Mouse (Mus musculus) limb, embryonic 12.5 days (tissue): ENCODE measurements around the gene Dscam. TPM values are rescaled to one million over a fixed set of nuclear protein-coding genes. Genes with fewer than 3 reads are reported as not detected.
A peak's percentile ranks its signal among the peaks of the same experiment; 100 is the strongest.

Experiments used
- ATAC-seq: fragments of 200-750 bp; cut with Nextera tagmentation; 2 replicates; pipeline ENCODE4 v1.8.0; 2017; ENCODE audit warnings: low read depth, moderate TSS enrichment; ENCODE audit not compliant: insufficient number of reproducible peaks, insufficient read depth, low FRiP score, low TSS enrichment
- H3K27ac ChIP-seq: fragments of 300-500 bp; sonication (generic); 2 replicates; pipeline ENCODE4 v1.5.1; 2016; ENCODE audit warnings: mild to moderate bottlenecking, moderate library complexity
- H3K27me3 ChIP-seq: fragments of 300-500 bp; sonication (generic); 2 replicates; pipeline ENCODE4 v1.6.1; 2016; ENCODE audit warnings: mild to moderate bottlenecking, moderate library complexity
- H3K36me3 ChIP-seq: fragments of 300-500 bp; sonication (generic); 2 replicates; pipeline ENCODE4 v1.6.1; 2016; ENCODE audit warnings: mild to moderate bottlenecking, moderate library complexity
- H3K4me1 ChIP-seq: fragments of 300-500 bp; sonication (generic); replicated peaks from 2 replicates; pipeline ENCODE4 v1.6.1; 2016
- H3K4me2 ChIP-seq: fragments of 300-500 bp; sonication (generic); 2 replicates; pipeline ENCODE4 v1.6.1; 2016; ENCODE audit warnings: mild to moderate bottlenecking, moderate library complexity
- H3K4me3 ChIP-seq: fragments of 300-500 bp; sonication (generic); replicated peaks from 2 replicates; pipeline ENCODE4 v1.5.1; 2016; ENCODE audit warnings: mild to moderate bottlenecking
- H3K9ac ChIP-seq: fragments of 300-500 bp; sonication (generic); replicated peaks from 2 replicates; pipeline ENCODE4 v1.6.1; 2016; ENCODE audit warnings: mild to moderate bottlenecking, moderate library complexity
- H3K9me3 ChIP-seq: fragments of 300-500 bp; sonication (generic); 2 replicates; pipeline ENCODE4 v1.6.1; 2016; ENCODE audit warnings: mild to moderate bottlenecking, moderate library complexity
- WGBS: fragments of 180-500 bp; shearing (Covaris S2); methylation state at CpG from one replicate; pipeline ENCODE4 v1.1.7; 2016; 5-methylcytosine and 5-hydroxymethylcytosine counted together
- polyA plus RNA-seq: library from polyadenylated mRNA; unstranded; fragments of >200 nt; fragmentation: Nextera tagmentation; extraction: Ambion mirVana; gene quantifications from 2 replicates; pipeline ENCODE4 v1.2.1, GENCODE M21; 2016

The Dscam gene
- polyA plus RNA-seq, 1 experiment from 2014 or later, result not detected

GRCm38 (mm10) chr16:96759081-96759603 is 411.4 kb downstream of the Dscam start:
- Histone ChIP-seq H3K4me3 (no peak overlapping the region), H3K4me1 (peaks cover 17% of the 10 kb centered on the region), H3K9ac (no peak overlapping the region), H3K4me2 (no peak overlapping the region), H3K36me3 (no peaks in the 10 kb centered on the region), H3K9me3 (no peaks in the 10 kb centered on the region), H3K27ac (no peak overlapping the region), H3K27me3 (peaks cover 19% of the 10 kb centered on the region)
- ATAC-seq, result no peak
- 58% methylated on average over 5 of the region's 5 CpGs for WGBS

DNA sequence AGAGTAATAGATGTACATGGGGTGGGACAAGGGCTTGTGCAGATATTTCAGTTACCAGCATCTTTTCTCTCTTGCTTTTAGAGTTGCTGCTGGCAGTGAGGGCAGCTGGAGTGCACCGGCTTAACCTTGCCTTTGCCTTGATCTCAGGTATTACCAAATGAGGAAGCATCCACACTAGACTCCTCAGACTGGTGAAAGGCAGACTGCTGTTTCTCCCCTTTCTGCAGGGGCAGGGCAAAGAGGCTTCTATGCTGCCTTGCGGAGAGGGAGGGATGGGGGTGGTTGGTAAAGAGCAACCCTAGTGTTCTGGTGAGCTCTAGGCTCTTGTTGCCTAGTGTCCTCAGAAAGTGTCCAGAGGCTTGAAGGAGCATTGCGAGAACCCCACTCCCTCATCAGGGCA is 412.2 kb downstream of the Dscam start:
- Histone ChIP-seq H3K4me3 (no peak overlapping the region), H3K4me1 (peaks cover 17% of the 10 kb centered on the region), H3K36me3 (no peaks in the 10 kb centered on the region), H3K27ac (no peak overlapping the region), H3K27me3 (peaks cover 19% of the 10 kb centered on the region), H3K4me2 (no peak overlapping the region), H3K9ac (no peak overlapping the region), H3K9me3 (no peaks in the 10 kb centered on the region)
- WGBS, result 61% methylated on average over 3 of the region's 3 CpGs
- no peak for ATAC-seq

DNA sequence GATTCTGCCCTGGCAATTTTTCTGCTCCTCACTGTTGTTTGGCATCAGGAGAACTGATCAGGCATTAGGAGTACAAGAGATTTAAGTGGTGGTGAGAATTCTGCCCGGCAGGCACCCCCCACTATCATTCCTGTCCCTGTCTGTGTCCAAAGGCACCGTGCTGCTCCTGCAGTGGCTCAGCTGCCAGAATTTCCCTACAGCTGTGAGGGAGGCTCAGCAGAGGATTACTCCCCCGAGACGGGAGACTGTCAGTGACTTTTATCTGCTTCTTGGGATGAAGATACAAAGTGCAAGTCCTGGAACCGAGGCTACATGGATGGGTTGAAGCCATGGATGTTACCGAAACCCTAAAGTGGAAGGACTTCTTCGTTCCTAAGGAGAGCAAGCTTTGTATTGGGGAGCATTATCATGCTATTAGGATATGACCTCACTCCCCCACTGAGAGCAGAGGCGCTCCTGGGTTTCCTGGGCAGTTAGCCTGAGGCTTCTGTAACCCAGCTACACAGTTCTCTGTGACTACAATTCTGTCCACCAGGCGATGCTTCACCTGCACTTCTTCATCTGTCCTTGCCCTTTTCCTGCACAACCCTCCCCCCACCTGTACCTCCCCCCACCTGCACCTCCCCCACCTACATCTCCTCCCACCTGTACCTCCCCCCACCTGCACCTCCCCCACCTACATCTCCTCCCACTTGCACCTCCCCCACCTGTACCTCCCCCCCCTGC is 412.8 kb downstream of the Dscam start:
- peaks cover 17% of the 10 kb centered on the region for H3K4me1 ChIP-seq
- 6% methylated on average over 9 of the region's 9 CpGs for WGBS
- no peak overlapping the region for H3K4me2 ChIP-seq
- H3K9ac ChIP-seq, result no peak overlapping the region
- H3K36me3 ChIP-seq, result no peaks in the 10 kb centered on the region
- H3K4me3 ChIP-seq, result no peak overlapping the region
- no peaks in the 10 kb centered on the region for H3K9me3 ChIP-seq
- peaks cover 19% of the 10 kb centered on the region for H3K27me3 ChIP-seq
- no peak for ATAC-seq
- no peak overlapping the region for H3K27ac ChIP-seq

DNA sequence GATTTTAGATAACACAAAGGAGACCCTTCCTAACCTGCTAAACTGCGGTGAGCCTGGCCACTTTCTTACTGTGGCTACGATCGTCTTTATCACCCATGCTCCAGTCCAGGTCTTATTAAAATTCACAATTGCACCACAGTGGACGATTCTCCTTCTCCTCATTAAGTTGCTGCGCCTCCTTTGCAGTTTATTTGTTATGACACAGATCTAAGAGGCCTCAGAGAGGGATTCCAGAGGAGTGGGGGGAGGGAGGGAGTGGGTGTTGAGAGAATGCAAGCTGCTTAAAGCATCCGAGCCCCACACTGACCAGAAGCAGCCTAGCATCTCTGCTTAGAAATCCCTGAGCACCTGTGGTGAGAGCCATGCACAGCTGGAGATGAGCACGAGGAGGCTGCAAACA is 413.6 kb downstream of the Dscam start:
- Histone ChIP-seq H3K27me3 (peaks cover 19% of the 10 kb centered on the region), H3K9me3 (no peaks in the 10 kb centered on the region), H3K27ac (no peak overlapping the region), H3K4me1 (peaks cover 17% of the 10 kb centered on the region), H3K9ac (no peak overlapping the region), H3K36me3 (no peaks in the 10 kb centered on the region), H3K4me2 (no peak overlapping the region), H3K4me3 (no peak overlapping the region)
- 0 out of 2 replicates have a peak, but pooled peaks have one; percentile 47 for ATAC-seq
- WGBS, result 12% methylated on average over 7 of the region's 7 CpGs

GRCm38 (mm10) chr16:96754971-96755504 is 415.5 kb downstream of the Dscam start:
- no peak for ATAC-seq
- no peak overlapping the region for H3K9ac ChIP-seq
- peaks cover 14% of the 10 kb centered on the region for H3K4me1 ChIP-seq
- no peak overlapping the region for H3K27ac ChIP-seq
- H3K4me2 ChIP-seq, result no peak overlapping the region
- H3K36me3 ChIP-seq, result no peaks in the 10 kb centered on the region
- no peaks in the 10 kb centered on the region for H3K9me3 ChIP-seq
- no peak overlapping the region for H3K4me3 ChIP-seq
- 75% methylated on average over 6 of the region's 6 CpGs for WGBS
- H3K27me3 ChIP-seq, result peaks cover 19% of the 10 kb centered on the region

GRCm38 (mm10) chr16:96754381-96754780 is 416.2 kb downstream of the Dscam start:
- no peak overlapping the region for H3K27ac ChIP-seq
- WGBS, result 62% methylated on average over 6 of the region's 6 CpGs
- H3K9me3 ChIP-seq, result no peaks in the 10 kb centered on the region
- peaks cover 19% of the 10 kb centered on the region for H3K27me3 ChIP-seq
- no peak overlapping the region for H3K4me2 ChIP-seq
- H3K4me1 ChIP-seq, result peaks cover 14% of the 10 kb centered on the region
- H3K36me3 ChIP-seq, result no peaks in the 10 kb centered on the region
- no peak overlapping the region for H3K9ac ChIP-seq
- ATAC-seq, result no peak
- H3K4me3 ChIP-seq, result no peak overlapping the region

DNA sequence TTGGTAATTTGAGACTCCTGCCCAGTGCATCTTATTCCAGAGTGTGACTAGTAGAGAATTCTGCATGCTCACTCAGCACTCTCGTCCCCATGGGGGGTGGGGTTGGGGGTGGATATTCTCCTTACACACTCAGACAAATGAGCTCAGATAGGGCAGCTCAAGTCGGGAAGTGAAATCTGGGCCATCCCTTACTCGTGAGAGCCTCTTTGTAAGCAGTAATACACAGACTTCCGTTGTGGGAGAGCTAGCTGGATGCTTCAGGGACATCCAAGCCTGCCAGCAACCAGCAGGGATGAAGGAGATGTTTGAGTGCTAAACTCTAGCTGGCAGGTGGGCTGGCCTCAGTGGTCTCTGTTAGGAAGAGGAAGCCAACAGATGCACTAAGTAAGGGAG is 416.8 kb downstream of the Dscam start:
- 35% methylated on average over 4 of the region's 4 CpGs for WGBS
- ATAC-seq, result no peak

DNA sequence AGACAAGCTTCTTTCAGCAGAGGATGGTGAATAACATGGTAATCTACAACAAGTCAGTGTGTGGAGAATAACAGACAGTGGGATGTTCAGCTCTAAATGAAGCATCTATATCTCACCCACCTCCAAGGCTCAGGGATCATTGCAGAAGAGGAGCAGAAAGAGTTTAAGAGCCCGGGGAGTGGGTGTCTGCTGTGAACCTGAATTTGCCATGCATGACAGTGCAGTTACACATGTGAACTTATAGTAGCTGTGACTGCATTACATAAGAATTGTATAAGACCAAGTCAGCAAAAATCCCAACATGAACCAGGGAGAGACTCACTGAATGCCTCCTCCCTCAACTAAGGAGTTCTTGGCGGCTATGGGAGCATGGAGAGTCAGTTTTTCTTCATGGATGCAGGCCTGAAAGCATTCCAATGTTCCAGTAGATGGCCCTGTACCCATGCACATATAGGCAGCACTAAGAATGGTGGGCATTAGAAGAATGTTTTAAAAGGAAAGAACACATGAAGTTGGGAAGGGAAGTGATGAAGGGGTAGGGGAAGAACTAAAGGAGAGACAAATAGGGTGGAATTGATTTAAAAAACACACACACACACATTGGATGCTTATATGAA is 417.3 kb downstream of the Dscam start:
- Histone ChIP-seq H3K4me1 (peaks cover 14% of the 10 kb centered on the region), H3K27me3 (peaks cover 13% of the 10 kb centered on the region), H3K9ac (no peak overlapping the region), H3K4me3 (no peak overlapping the region), H3K36me3 (no peaks in the 10 kb centered on the region), H3K27ac (no peak overlapping the region), H3K9me3 (no peaks in the 10 kb centered on the region), H3K4me2 (no peak overlapping the region)
- 75% methylated on average over 2 of the region's 2 CpGs for WGBS
- no peak for ATAC-seq

More for the DNA sequence above, 416.8 kb downstream of the Dscam start:
- Histone ChIP-seq H3K4me1 (peaks cover 14% of the 10 kb centered on the region), H3K9me3 (no peaks in the 10 kb centered on the region), H3K9ac (no peak overlapping the region), H3K27me3 (peaks cover 18% of the 10 kb centered on the region), H3K36me3 (no peaks in the 10 kb centered on the region), H3K27ac (no peak overlapping the region), H3K4me2 (no peak overlapping the region), H3K4me3 (no peak overlapping the region)

GRCm38 (mm10) chr16:96742475-96743255 is 427.9 kb downstream of the Dscam start:
- Histone ChIP-seq H3K9me3 (no peaks in the 10 kb centered on the region), H3K27ac (no peak overlapping the region), H3K4me1 (no peaks in the 10 kb centered on the region), H3K9ac (no peak overlapping the region), H3K36me3 (no peaks in the 10 kb centered on the region), H3K27me3 (no peaks in the 10 kb centered on the region), H3K4me3 (no peak overlapping the region), H3K4me2 (no peak overlapping the region)
- 80% methylated on average over 5 of the region's 5 CpGs for WGBS
- no peak for ATAC-seq

DNA sequence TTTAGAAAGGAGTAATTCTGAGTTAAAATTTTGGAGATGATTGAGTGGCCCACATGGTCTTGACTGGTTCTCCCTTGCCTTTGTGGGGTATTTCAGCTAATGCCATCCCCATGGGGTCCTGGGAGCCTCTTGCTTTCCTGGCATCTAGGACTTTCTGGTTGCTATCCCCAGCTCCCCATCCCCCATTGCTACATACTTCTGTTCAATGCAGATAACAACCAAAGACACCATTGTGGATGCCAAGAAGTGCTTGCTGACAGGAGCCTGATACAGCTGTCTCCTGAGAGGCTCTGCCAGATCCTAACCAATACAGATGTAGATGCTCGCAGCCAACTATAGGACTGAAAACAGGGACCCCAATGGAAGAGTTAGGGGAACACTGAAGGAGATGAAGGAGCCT is 429.2 kb downstream of the Dscam start:
- Histone ChIP-seq H3K9me3 (no peaks in the 10 kb centered on the region), H3K4me2 (no peak overlapping the region), H3K9ac (no peak overlapping the region), H3K4me1 (no peaks in the 10 kb centered on the region), H3K4me3 (no peak overlapping the region), H3K27ac (no peak overlapping the region), H3K36me3 (no peaks in the 10 kb centered on the region), H3K27me3 (no peaks in the 10 kb centered on the region)
- ATAC-seq, result no peak
- WGBS, result 80% methylated on average over 1 of the region's 1 CpGs
